Mouse (Mus musculus) activated CD4-positive, CD25-positive, alpha-beta regulatory T cell, adult 4 months (primary cell): ENCODE data around the gene Lhx4. TPM values are rescaled to one million over a fixed set of nuclear protein-coding genes. Genes with fewer than 3 reads are reported as not detected.
A peak's percentile ranks its signal among the peaks of the same experiment; 100 is the strongest.

Source experiments
- ATAC-seq: one replicate; pipeline ENCODE4 v1.8.0; 2017
- polyA plus RNA-seq, 2 experiments: library from polyadenylated mRNA; unstranded; fragments of 100-300 nt; shearing (Covaris generic); gene quantifications; one replicate each; pipeline ENCODE4 v1.2.1; 2017

Gene Lhx4
- polyA plus RNA-seq: under 1 TPM in 1 of 2 experiments, not detected in 1; 0.42 TPM

DNA sequence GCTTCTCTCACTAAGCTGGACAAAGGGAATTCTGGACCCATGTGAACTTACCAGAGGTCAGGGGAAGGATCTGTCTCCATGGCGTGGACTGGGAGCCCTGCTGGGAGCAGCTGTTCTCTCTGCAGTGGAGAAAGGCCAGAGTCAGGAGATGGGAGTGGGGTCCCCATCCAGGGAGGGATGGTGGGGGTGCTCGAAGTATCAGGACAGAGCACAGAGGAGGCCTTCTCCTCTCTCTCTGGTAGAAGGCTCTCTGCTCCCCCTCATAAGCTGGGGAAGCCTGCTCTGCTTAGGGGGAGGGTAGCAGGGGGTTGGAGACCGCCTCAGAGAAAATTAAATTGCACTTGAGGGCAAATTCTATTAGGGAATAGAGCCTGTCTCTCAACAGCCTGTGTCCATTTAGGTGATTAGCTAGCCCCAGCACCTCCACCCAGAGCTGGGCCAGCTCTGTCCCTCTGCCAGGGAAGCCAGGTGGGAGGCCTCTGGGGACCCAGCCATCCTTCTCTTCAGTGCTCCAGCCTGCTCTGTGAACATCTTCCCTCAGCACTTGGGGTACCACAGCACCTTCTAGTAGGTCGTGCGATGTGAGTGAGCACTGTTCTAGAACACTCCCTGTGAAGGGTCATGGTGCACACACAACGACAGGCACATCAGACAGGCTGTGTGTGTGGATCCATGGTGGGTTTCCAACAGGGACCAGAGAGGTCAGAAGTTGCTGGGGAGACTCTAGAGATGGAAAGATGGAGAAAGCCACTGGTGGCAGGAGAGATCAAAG is at the start of gene Lhx4:
Lhx4 (minus strand) TSS at position 201 of the 772 bp plus-strand sequence.
- no peak for ATAC-seq

DNA sequence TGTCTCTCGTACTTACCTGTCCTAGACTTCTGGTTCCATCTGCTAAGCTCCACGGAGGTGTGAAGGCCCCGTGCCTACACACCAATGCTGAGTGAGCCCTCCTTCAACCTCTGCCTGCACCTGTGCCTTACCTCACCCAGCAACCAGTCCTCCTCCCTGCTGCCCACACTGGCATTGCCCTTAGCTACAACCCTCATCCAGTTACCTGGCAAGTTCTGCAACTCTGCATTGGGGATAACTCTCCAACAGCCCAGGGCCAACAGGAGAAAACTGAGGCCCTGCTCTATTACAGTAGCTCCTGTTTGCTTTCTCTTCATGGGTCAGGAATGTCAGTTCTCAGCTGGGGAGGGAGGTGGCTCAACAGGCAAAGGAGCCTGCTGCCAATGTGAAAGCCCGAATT is 46.5 kb upstream of the Lhx4 start:
- no peak for ATAC-seq

DNA sequence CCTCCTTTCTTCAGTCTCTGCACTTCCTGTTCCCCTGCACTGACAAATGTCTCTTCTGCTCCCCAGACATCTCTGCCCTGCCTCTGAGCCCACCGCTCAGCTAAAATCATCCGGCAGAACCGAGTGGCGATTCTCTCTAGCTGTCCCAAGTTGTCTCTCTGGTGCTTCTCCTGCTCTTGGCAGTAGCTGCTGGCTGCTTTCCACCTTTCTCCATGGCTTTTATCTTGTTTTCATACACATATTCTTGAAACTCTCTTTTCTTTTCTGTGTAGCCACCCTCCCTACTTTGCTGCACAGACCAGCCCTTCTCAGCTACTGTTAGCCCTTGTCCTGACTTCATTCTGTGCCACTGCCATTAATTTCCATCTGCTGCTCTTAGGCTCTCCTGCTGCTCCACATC is 45.9 kb upstream of the Lhx4 start:
- no peak for ATAC-seq

DNA sequence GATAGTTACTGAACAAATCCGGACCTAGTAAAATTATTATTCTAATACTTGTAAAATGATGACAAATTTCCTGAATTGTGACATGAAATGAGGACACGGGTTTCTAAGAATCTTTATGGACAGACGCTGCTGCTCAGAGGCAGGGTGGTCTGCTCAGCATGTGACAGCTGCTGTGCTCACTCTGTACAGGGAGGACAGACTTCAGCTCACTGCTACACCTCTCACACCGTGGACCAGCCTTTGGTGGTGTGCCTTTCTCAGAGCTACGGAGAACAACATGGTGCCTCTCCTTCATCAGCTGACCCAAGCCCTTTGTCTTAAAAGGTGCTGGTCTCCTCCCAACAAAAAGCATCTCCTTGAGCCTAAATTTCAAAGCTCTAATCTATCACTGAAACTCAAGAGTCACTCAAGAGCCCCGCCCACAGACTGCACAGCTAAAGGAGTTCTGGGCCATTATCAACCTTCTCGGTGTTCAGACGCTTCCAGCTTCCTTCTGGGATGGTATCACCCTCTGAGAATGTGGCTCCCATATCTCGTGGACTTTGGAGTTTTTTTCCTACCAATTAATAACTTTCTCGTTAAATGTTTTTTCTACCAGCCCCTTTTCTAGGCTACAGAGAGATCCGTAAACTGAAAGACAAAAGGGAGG is 45.4 kb upstream of the Lhx4 start:
- no peak for ATAC-seq

DNA sequence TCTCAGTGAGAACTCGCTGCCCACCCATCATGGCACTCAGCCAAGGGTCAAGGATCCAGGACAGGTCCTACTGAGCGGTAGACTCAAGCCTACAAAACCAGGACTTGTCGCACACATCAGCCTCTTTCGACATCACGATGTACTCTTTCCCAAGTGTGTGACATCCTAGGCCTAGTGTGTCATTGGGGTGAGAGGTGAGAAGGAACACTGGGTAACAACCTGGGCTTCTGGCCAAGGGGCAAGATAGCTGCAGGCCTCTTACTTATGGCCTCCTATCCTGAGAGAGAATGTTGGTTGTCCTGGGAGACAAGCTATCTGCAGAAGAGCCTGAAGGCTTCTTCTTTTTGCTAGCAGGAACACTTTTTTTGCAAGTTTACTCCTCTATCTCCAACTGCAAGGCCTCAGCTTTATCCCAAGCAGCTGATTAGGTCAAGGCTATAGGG is 44.3 kb upstream of the Lhx4 start:
- no peak for ATAC-seq

DNA sequence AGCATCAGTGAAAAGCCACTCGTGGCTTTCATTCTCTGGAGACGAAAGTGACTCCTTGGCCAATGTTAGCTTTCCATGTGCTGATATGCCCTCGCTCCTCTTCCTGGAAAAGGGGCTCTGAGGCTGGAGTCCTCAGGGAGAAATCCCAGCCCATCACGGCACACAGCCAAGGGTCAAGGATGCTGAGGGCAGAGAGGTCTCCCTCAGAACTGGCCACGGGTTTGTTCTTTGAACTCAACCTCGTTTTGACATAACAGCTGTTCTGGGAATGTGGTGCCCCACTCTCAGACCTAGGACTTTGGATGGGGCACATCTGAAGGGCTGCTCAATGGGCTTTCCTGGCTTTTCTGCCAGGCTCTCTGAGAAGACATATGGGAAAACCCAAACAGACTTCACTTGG is 43.4 kb upstream of the Lhx4 start:
- ATAC-seq: no peak

DNA sequence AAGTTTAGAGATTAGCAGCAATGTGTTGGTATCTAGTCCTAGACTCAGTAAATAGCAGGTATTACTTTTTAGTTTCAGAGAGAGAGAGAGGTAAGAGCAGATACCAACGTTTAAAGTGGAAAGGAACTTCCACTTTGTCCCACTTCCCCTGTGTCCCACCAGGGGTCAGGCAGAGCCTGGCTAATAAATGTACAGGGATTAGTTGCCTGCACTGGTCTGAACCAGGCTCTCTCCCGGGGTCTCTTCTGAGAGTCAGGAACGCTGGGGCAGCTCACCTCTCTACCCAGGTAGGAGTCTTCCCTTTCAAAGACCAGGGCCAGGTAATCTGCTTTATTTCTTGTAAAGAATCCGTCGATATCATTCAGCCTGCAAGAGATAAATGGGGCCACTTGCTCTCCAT is 40.4 kb upstream of the Lhx4 start:
- peak; percentile 43 for ATAC-seq

DNA sequence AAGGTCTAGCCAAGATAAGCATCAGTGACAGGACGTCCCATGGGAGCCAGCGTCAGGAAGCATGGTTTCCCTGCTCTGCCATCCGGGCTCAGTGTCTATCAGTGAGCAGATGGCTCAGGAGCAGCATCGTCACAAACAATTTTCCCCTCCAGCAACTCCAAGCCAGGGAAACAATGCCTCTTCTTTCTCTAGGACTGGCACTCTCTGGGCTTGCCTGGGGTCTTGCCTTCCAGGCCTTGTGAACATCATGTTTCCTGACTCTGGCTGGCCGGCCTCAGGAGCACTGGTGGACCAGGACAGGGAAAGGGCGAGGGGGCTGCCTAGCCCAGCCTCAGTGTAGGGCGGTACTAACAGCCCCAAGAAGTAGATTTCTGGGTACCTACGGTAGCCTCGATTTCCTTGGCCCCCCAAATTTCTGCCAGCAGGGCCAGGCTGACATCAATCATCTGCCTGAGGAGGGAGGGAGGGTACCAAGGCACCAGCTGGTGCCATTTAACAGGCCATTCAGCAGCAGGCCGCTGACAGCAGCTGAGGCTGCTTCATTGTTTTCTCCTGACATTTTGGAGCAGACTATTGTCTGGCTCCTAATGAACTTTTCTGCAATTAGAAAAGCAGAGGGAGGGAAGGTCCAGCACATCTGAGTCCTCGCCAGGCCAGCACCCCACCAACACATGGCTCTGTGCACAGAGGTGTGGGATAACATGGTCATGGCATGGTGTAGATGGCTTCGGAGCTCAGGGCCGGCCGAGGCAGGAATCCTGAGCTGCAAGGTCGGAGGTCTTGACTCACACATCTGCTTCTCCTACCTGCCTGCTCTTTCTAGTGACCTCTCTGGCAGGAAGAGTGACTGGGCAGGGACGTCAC is 38.9 kb upstream of the Lhx4 start:
- ATAC-seq: no peak

DNA sequence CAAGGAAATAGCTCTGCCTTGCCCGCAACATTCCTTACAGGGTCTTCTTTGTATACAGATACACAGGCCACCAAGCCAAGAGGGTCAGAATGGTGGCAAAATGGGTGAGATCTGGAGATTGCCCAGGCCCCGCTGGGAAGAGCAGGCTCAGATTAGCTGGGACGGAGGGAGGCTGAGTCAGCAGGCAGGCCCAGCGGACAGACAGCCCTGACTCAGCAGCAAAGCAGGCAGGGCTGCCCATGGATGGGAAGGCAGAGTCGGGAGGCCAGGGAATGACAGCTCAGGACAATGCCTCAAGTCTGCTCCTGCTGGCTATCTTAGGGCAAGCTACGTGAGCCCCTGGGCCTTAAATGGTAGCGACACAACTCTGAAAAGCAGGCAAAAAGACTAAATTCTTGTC is 34.4 kb upstream of the Lhx4 start:
- ATAC-seq: no peak

DNA sequence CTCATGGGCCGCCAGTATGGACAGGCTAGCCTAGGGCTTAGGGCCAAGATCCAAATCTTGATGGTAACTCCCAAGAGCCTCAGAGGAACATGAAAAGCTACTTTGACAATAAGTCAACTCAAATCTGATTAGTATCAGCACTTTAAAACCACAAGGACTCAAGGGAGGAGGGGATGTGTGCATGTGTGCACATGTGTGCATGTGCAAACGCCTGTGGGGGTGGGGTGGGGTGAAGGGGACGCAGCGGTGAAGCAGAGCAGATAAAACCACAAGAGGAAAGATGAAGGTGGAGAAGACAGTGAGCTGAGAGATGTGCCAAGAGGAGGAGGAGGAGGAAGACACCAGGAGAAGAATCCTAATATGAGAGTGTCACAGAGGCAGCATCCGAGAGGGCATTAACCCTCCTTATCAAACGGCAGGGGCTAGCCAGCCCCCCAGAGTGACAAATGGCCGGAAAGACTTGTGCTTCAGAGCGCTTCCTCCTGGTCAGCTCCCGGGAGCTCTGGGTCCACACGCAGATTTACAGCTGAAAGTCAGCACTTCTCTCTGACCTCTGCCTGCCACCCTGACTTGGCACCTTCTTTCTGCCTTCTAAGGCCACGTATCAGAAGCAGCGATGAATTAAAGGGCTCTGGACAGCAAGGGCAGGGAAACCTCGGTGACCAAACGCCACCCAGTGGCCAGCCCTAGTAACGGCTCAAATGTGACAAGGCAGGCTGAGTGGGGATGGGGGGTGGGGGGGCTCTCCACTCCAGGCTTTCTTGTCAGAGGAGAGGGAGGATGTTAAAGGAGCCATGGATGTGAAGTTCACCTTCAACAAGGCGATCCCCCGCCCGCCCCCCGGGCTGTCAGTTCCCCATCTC is 33.1 kb upstream of the Lhx4 start:
- peak; percentile 61 for ATAC-seq

DNA sequence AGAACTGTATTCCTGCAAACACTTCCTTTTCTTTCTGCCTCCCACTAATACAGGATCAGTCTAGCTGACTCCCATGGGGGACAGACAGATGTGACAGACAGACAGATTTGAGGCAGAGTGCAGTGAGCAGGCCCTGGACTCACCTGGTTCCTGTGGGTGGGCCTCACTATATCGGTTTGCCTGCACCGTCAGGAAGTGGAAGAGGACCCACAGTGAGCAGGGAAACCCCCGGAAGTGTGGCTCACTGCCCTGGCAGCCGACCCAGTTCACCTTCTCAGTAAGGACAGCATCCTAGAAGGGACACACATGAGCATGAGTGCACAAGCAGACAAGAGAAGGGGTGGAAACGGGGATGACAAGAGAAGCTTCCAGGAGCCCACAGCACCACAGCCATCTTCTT is 30.9 kb upstream of the Lhx4 start:
- ATAC-seq: peak; percentile 60

DNA sequence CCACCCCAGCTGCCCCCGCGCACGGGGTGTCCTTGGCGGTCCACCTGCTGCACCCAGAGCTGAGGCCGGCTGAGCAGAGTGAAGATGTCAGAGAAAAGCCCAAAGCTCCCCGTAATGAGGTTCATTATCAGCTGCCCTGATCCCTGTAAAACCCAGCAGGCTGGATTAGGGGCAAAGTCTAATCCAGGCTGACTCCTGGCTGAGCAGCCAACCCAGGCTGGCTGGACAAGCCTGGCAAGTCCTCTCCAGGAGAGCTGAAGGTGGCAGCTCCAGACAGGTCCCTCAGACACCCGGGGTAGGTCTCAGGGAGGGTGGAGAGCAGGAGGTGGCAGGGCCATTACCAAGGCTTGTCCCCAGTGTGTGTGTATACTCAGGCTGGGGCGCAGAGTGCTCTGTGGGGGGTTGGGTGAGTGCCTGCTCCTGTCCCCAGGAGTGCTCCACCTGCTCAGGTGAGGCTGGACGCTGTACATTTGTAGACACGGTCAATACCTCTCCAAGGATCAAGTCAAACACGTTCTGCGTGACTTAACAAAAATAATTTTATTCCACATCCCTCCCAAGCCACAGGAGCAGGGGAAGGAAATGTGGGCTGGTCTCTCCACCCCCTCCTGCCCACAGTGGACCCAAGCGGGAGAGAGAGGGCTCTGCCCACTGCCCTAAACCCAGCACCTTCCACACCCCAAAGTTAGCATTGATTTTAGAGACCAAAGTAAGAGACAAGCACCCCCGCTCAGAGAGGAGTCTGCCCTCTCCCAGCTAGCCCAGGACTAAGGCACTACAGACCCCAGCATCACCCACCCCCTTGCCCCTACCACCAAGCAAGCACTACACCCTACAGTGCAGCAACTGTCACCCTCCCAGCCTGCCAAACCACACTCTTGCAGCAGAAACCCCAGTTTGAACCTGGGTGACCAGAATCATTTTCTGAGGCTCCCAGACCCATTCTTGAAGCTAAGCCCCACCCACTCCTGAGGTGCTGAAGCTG is 26.4 kb upstream of the Lhx4 start:
- no peak for ATAC-seq

DNA sequence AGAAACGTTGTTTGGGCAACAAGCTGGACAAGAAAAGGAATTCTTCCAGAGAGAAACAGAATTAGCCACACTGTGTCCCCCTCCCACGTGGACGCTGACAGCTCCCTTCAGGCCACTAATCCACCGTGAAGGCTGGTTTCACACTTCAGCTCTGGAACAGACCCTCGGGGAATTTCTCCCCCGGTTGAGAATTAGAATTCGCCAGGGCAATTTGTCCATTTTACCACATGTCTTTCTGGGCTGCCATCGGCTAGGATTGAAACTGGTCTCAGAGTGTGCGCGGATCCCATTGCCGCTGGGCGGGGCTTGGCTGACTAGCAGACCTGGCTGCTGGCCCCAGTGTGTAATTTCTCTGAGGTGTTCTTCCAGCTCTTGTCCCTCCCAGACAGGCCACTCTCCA is 7.7 kb upstream of the Lhx4 start:
- ATAC-seq: no peak

DNA sequence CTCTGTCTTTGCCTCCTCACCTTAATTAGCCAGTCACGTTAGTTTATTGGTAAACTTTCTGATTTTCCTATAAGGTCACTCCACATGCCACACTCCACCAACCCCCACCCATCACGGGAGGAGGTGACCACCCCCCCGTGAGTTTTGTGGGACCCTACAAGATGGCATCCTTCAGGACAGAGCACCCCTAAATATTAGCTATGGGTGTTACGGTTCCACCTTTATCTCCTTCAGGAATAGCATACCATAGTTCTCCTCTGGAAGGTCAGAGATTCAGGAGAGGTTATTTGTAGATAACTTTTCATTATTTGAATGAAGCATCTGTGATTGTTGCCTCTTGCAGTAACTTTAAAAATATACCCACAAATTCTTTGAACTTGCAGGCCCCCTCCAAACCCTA is 7.2 kb upstream of the Lhx4 start:
- no peak for ATAC-seq

DNA sequence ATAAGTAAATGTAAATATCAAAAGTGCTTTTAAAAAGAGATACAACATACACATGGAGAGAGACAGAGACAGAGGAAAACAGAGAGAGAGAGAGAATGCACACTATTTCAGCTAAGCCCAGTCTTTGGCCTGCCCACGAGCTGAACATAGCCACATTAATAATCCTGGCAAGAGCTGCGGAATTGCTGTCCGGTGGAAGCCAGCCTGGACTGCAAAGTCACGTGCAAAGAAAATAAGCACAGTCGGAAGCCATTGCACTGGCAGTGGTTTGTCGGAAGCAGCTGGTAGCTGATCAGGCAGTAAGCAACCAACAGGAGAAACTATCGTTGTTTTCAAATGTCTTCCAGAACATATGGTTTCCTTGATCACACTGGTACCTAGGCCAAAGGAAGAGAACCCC is 6.1 kb upstream of the Lhx4 start:
- no peak for ATAC-seq

DNA sequence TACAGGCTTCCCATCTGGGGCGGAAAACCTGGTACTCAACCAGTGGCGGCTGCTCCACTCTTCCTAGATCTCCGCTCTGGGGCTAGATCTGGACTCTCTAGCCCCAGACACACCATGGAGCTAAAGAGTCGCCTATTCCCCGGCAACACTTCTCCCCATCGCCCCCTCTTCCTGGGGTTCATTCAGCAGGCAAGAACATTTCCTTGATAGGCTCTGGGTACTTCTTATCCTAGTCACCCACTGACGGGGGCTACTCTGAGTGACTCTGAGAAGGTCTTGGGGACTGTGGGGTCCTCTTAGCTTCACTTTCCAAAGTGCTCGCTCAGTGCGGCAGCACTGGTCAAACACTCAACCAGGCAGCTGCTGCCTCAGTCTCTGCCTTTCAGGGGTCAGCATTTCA is 1.9 kb upstream of the Lhx4 start:
- no peak for ATAC-seq

DNA sequence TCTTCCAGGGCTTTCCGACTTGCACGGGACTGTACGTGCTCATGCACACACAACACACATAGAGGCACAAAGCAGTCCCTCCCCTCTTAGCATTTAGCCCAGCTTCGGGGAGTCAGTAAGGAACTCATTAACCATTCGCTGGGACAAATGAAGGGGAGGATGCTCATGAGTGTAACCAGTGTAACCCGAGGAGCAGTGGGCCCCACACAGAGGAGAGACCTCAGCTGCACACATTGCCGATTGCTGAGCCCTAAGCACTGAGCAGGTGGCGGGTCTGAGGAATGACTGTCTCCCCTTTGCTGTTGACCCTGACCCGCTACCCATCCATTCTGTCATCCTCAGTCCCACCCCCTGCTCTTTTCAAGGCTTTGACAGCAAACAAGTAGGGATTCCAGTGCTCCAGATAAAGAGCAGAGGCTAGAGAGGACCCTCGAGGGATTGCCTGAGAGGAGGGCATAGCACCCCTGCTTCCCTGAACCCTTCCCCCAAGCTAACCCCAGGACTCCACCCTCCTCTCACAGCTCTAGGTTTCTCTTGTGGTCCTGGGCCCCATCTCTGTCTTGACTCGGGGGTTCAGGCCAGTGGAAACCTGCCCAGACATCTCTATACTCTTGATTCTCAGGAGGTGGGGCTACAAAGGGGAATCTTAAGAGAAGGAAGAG is 836 bp downstream of the Lhx4 start:
- no peak for ATAC-seq

DNA sequence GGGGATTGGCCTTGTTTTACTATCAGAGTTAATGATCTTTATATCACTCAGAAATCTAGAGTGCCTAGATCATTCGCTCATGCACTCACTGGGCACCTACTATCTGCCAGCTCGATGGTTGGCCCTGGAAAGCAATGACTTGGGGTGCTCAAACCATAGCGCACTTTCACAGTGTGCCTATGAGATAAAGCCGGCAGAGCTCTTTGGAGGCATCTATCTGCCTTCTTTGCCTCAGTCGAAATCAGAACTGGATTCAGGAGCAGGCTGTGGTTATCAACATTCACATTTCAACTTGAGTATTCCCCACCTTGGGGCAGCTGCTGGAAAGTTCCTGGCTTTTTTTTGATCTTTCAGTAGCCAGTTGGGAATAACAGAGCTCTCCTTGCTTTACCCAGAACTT is 3.6 kb downstream of the Lhx4 start:
- no peak for ATAC-seq

DNA sequence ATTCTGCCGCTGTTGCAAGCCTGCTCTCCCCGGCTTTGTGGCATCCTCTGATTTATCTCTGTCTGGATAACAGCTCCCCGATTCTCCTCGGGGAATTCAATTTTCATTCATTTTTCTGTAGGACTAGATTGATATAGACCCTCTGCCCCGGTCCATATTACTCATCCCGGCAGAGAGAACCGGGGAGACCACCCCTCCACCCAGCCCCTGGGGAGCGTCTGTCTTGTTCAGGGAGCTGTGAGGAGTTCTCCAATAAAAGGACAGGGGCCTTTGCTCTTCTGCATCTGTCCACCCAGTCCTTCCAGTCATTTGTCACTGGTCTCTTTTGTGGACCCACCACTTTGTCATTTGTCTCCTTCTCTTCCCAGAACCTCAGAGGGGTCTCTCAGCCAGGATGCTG is 4.5 kb downstream of the Lhx4 start:
- ATAC-seq: no peak
